Mouse (Mus musculus) MEL (cell line): ENCODE measurements at regions not wholly inside any gene's neighbourhood (a gene's known extent, or its start where the extent isn't known, plus 50 kb on each side); places are given as distances from the start of the nearest gene placed in this dataset.

Source experiments
- CTCF ChIP-seq, 3 experiments: IDR thresholded peaks in 2 of 3; conservative IDR thresholded peaks in 1 of 3; 2 replicates each; pipeline ENCODE4 v1.5.1; 2011 to 2012; ENCODE audit warnings: low read length in 3 of 3, low read depth in 2 of 3, mild to moderate bottlenecking in 2 of 3, improper control_type of control experiment in 1 of 3, inconsistent platforms in 1 of 3, mixed read lengths in 1 of 3, moderate library complexity in 1 of 3; ENCODE audit not compliant: control insufficient read depth in 1 of 3, insufficient read depth in 1 of 3, poor library complexity in 1 of 3, severe bottlenecking in 1 of 3
- E2F4 ChIP-seq: IDR thresholded peaks from 2 replicates; pipeline ENCODE4 v1.6.1; 2011; ENCODE audit warnings: low read depth, low read length, improper control_type of control experiment, borderline replicate concordance
- MAX ChIP-seq: IDR thresholded peaks from 2 replicates; pipeline ENCODE4 v1.6.1; 2011; ENCODE audit warnings: low read length, improper control_type of control experiment
- NELFE ChIP-seq: IDR thresholded peaks from 2 replicates; pipeline ENCODE4 v1.6.1; 2011; ENCODE audit warnings: low read depth, low read length, improper control_type of control experiment
- POLR2A ChIP-seq, 2 experiments: IDR thresholded peaks; 2 replicates each; pipeline ENCODE4 v1.6.1; 2011 to 2012; ENCODE audit warnings: low read length in 2 of 2, mild to moderate bottlenecking in 2 of 2, control low read depth in 1 of 2, improper control_type of control experiment in 1 of 2, low read depth in 1 of 2, moderate library complexity in 1 of 2; ENCODE audit not compliant: control insufficient read depth in 1 of 2, insufficient read depth in 1 of 2, poor library complexity in 1 of 2
- RCOR1 ChIP-seq: IDR thresholded peaks from 2 replicates; pipeline ENCODE4 v1.6.1; 2012; ENCODE audit warnings: low read depth, mild to moderate bottlenecking, inconsistent platforms, low read length, improper control_type of control experiment

GRCm38 (mm10) chr8:103809140-103809539 lies 292.3 kb upstream of the Cdh5 start:
- TF ChIP-seq POLR2A (IDR thresholded peaks at IDR 0.05; ENCODE audit: control insufficient read depth in 1 of 2, insufficient read depth in 1 of 2, low read depth in 1 of 2, low read length in 2 of 2, poor library complexity in 1 of 2), result no peak
- TF ChIP-seq E2F4, result no peak
- TF ChIP-seq CTCF (IDR thresholded peaks at IDR 0.05 in 2 of 3, conservative IDR thresholded peaks at IDR 0.05 in 1 of 3; ENCODE audit: control insufficient read depth in 1 of 3, insufficient read depth in 1 of 3, low read depth in 2 of 3, low read length in 3 of 3, poor library complexity in 1 of 3, severe bottlenecking in 1 of 3), result no peak
- no peak for TF ChIP-seq MAX
- no peak for TF ChIP-seq RCOR1
- TF ChIP-seq NELFE, result no peak
